Mouse (Mus musculus): Measurements from ENCODE around the gene Ndufa8.

DNA sequence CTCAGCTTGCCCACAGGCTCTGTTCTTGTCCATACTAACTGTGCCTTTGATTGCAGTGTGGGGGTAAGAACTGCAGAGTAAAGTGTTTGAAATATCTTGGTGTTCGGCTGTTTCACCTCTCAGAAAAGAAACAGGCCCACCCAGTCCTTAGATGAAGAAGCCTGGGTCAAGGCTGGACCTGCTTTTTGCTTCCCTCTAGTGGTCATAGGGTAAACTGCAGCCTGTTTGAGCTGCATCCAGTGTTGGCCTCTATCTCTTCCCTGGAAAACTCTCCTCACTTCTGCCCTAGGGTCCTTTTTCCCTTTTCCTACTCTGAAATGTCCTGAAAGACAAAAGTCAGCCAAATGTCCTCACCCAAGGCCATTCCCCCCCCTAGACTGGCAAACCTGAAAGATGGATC lies 41.1 kb downstream of the Ndufa8 start:
- TF ChIP-seq CTCF (IDR thresholded peaks at IDR 0.05; ENCODE audit: low read depth, low read length) = peak; percentile 29; the same call in 1 of the 2 replicates
- TF ChIP-seq POLR2A (IDR thresholded peaks at IDR 0.05; ENCODE audit: borderline replicate concordance, low read depth, low read length) = no peak
